16 mouse cellular contexts compared by ENCODE assay signal in the genomic region with DNA sequence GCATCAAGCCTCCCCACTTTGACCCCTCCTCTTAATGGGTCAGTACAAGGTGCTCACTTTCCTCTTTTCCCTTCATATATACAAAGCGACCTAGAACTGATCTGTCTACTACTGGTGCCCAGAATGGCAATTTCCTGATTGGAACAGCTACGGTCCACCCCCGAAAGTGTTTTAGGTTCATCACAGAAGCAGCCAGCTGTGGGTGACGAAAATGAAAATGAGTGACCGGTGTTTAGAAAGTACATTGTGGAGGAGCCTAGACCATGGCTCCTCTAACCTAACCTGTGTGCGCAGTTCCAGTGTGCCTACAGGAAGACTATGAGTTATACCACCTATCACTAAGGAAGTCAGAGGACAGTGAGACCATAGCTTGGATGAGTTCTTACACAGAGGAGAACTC.
"Had no signal": no experiment of that assay in that cellular context is flagged by ENCODE, and none has a peak within 500 bp of the region (broad histone marks: within the 10 kb centered on the region; RNA-seq: fewer than 3 reads in every experiment).

No protein-coding gene starts in this region.

- H3K36me3 ChIP-seq: neural tube, embryonic 13.5 days; neural tube, embryonic 15.5 days; stomach, embryonic 15.5 days had no signal

- H3K27ac ChIP-seq: neural tube, embryonic 13.5 days; neural tube, embryonic 15.5 days; stomach, embryonic 15.5 days; stomach, postnatal 0 days had no signal

- H3K4me2 ChIP-seq: neural tube, embryonic 13.5 days; neural tube, embryonic 15.5 days; stomach, embryonic 15.5 days had no signal

- H3K27me3 ChIP-seq: neural tube, embryonic 13.5 days; neural tube, embryonic 15.5 days; stomach, embryonic 15.5 days had no signal

- DNase-seq: retina, postnatal 1 day; right cerebral cortex, adult 18-20 months; right cerebral cortex, postnatal 14 days; right cerebral cortex, postnatal 25 days; right cerebral cortex, postnatal 4 days; spleen, adult 18-20 months; thymus, adult 18-20 months; thymus, adult 2 months; thymus, postnatal 14 days; thymus, postnatal 25 days; thymus, postnatal 36 days; thymus, postnatal 4 days had no signal

- H3K9me3 ChIP-seq: neural tube, embryonic 13.5 days; neural tube, embryonic 15.5 days; stomach, embryonic 15.5 days had no signal

- H3K4me1 ChIP-seq: neural tube, embryonic 15.5 days; stomach, embryonic 15.5 days had no signal

- H3K9ac ChIP-seq: neural tube, embryonic 13.5 days; neural tube, embryonic 15.5 days; stomach, embryonic 15.5 days had no signal

- H3K4me3 ChIP-seq: neural tube, embryonic 13.5 days; neural tube, embryonic 15.5 days; stomach, embryonic 15.5 days had no signal
